Mouse (Mus musculus): ENCODE measurements around the gene Cacng1. TPM values are rescaled to one million over a fixed set of nuclear protein-coding genes. Genes with fewer than 3 reads are reported as not detected.
A peak's percentile ranks its signal among the peaks of the same experiment; 100 is the strongest.

The Cacng1 gene
- total and polyA plus RNA-seq, 3 experiments, result 0.04 TPM; not detected in 2

DNA sequence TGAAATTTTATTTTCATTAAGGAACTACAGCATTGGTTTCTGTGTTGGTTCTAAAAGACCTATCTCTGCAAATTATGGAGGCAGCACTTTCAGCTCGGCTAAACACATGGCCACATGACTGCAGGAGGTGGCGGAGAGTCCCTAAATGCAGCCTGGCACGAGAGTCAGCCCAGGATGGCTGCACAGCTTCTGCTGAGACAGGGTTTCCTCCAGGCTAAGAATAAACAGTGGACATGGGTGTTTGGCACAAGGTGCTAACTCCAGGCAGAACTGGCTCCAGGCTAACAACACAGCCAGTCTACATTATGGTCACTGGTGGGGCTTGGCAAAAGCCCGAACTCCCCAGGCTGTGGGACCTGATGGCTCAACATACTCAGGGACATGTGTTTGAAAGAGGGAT, 14.6 kb upstream of the Cacng1 start:
- TF ChIP-seq CTCF (IDR thresholded peaks at IDR 0.05; ENCODE audit: low read depth, low read length), result no peak
- TF ChIP-seq TAL1 (conservative IDR thresholded peaks at IDR 0.05; ENCODE audit: low read depth, low read length), result no peak
- no peak for TF ChIP-seq GATA1 (IDR thresholded peaks at IDR 0.05; ENCODE audit: borderline replicate concordance, low read length)
- TF ChIP-seq GATA2 (IDR thresholded peaks at IDR 0.05; ENCODE audit: borderline replicate concordance, low read depth, low read length), result no peak
- TF ChIP-seq POLR2AphosphoS5 (IDR thresholded peaks at IDR 0.05; ENCODE audit: insufficient replicate concordance, low read depth, low read length), result no peak
- no peak overlapping the region for H3K4me3 ChIP-seq (ENCODE audit: low read depth, low read length)
- no peaks in the 10 kb centered on the region for H3K36me3 ChIP-seq (replicated peaks)
- no peaks in the 10 kb centered on the region for H3K9me3 ChIP-seq (replicated peaks)
- H3K4me1 ChIP-seq (ENCODE audit: insufficient read depth, low read depth, low read length), result peaks cover 14% of the 10 kb centered on the region
- DNase-seq (ENCODE audit: low spot score), result no peak
- H3K27me3 ChIP-seq (ENCODE audit: insufficient read depth, low read length), result peaks cover 44% of the 10 kb centered on the region
- ATAC-seq (ENCODE audit: extremely low read depth, insufficient number of reproducible peaks, low FRiP score, poor library complexity, severe bottlenecking), result no peak

DNA sequence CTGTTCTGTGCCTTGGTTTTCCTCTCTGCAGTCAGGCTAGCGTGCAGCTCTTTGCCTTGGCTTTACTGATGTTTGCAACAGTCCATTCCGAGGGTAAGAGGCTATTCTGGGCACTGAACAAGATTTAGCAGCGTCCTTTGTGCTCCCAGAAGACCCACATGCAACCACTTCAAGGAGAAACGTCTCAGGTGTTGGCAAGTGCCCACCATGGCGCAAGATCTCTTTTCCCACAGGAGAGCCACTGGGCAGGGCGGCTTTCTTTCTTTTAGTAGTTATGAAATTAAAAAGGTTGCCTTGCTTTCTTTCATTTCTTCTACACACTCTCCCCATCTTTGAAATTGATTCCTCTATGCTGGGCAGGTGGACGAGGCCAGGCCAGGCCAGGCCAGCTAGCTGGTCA, 12.8 kb upstream of the Cacng1 start:
- no peak overlapping the region for H3K4me3 ChIP-seq (ENCODE audit: low read depth, low read length)
- ATAC-seq (ENCODE audit: extremely low read depth, insufficient number of reproducible peaks, low FRiP score, poor library complexity, severe bottlenecking), result no peak

DNA sequence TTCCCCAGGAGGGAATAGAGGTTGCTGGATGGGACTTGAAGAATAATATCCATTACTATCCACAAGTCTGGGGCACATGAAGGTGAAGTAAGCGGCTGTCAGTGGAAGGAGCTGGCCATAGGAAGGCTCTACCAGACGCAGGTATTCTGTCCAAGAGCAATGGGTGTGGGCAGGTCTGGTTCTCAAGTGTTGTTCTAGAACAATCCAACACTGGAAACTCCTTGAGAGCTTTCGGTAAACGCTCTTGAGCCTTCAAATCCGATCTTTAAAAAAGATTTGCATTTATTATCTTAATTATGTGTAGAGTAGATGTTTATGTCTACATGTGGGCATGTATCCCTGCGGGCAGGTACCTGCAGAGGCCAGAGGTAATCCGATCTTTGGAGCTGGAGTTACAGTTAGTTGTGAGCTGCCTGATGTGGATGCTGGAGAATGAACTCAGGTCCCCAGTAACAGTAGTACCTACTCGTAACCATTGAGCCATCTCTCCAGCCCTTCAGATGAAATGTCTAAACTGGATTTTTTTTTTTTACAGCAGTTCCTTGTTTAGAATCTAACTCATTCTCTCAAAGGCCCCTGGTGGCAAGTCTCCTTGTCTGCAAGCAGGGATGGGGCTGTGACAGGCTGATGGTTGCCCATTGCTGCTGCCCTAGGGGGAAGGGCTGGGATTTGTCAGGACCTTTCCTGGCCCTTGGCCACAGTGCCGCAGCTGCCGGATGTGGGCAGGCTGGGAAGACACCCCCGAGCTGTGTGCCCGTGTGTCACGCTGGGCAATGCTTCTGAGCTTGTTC, 11.9 kb upstream of the Cacng1 start:
- Histone ChIP-seq H3K4me1 (ENCODE audit: insufficient read depth, low read depth, low read length) (peaks cover 28% of the 10 kb centered on the region), H3K4me3 (ENCODE audit: low read depth, low read length) (no peak overlapping the region), H3K27me3 (ENCODE audit: insufficient read depth, low read length) (peaks cover 34% of the 10 kb centered on the region), H3K9me3 (replicated peaks) (no peaks in the 10 kb centered on the region), H3K36me3 (replicated peaks) (no peaks in the 10 kb centered on the region)
- TF ChIP-seq TAL1 (conservative IDR thresholded peaks at IDR 0.05; ENCODE audit: low read depth, low read length) (no peak), GATA2 (IDR thresholded peaks at IDR 0.05; ENCODE audit: borderline replicate concordance, low read depth, low read length) (no peak)
- ATAC-seq (ENCODE audit: extremely low read depth, insufficient number of reproducible peaks, low FRiP score, poor library complexity, severe bottlenecking), result no peak
- DNase-seq (ENCODE audit: low spot score), result no peak

More for the DNA sequence above, 12.8 kb upstream of the Cacng1 start:
- DNase-seq (ENCODE audit: low spot score), result no peak
- peaks cover 30% of the 10 kb centered on the region for H3K4me1 ChIP-seq (ENCODE audit: insufficient read depth, low read depth, low read length)
- H3K9me3 ChIP-seq (replicated peaks), result no peaks in the 10 kb centered on the region
- H3K36me3 ChIP-seq (replicated peaks), result no peaks in the 10 kb centered on the region
- H3K27me3 ChIP-seq (ENCODE audit: insufficient read depth, low read length), result peaks cover 38% of the 10 kb centered on the region
- no peak for TF ChIP-seq GATA1 (IDR thresholded peaks at IDR 0.05; ENCODE audit: borderline replicate concordance, low read length)
- TF ChIP-seq TAL1 (conservative IDR thresholded peaks at IDR 0.05; ENCODE audit: low read depth, low read length), result no peak
- TF ChIP-seq POLR2AphosphoS5 (IDR thresholded peaks at IDR 0.05; ENCODE audit: insufficient replicate concordance, low read depth, low read length), result no peak
- TF ChIP-seq CTCF (IDR thresholded peaks at IDR 0.05; ENCODE audit: low read depth, low read length), result no peak
- TF ChIP-seq GATA2 (IDR thresholded peaks at IDR 0.05; ENCODE audit: borderline replicate concordance, low read depth, low read length), result no peak

DNA sequence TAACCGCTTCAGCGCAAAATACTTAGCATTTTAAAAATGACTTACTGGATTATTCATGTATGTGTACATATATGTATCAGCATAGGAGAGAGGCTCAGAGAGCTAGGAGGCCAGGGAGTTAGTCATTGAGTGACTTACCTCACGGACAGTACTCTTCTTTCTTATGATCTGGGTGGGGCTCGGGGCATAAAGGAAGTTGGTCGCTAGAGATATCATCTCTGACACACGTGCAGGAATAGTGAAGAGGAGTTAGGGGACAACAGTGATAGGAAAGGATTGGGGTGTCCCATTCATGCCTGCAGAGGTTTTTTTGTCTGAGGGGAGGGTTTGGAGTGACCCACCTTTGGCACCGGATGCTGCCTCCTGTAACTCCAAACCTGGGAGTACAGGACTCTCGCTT, 8.3 kb upstream of the Cacng1 start:
- ATAC-seq (ENCODE audit: extremely low read depth, insufficient number of reproducible peaks, low FRiP score, poor library complexity, severe bottlenecking), result peak; percentile 46
- peaks cover 12% of the 10 kb centered on the region for H3K27me3 ChIP-seq (ENCODE audit: insufficient read depth, low read length)
- no peak overlapping the region; the same call in 1 of the 2 replicates for H3K4me3 ChIP-seq (ENCODE audit: low read depth, low read length)
- H3K4me1 ChIP-seq (ENCODE audit: insufficient read depth, low read depth, low read length), result peaks cover 39% of the 10 kb centered on the region
- peak; percentile 18 for DNase-seq (ENCODE audit: low spot score)
- H3K9me3 ChIP-seq (replicated peaks), result peaks cover 5% of the 10 kb centered on the region
- no peaks in the 10 kb centered on the region for H3K36me3 ChIP-seq (replicated peaks)
- TF ChIP-seq GATA1 (IDR thresholded peaks at IDR 0.05; ENCODE audit: borderline replicate concordance, low read length), result no peak
- no peak for TF ChIP-seq POLR2AphosphoS5 (IDR thresholded peaks at IDR 0.05; ENCODE audit: insufficient replicate concordance, low read depth, low read length)
- TF ChIP-seq CTCF (IDR thresholded peaks at IDR 0.05; ENCODE audit: low read depth, low read length), result no peak
- TF ChIP-seq TAL1 (conservative IDR thresholded peaks at IDR 0.05; ENCODE audit: low read depth, low read length), result no peak
- no peak for TF ChIP-seq GATA2 (IDR thresholded peaks at IDR 0.05; ENCODE audit: borderline replicate concordance, low read depth, low read length)

DNA sequence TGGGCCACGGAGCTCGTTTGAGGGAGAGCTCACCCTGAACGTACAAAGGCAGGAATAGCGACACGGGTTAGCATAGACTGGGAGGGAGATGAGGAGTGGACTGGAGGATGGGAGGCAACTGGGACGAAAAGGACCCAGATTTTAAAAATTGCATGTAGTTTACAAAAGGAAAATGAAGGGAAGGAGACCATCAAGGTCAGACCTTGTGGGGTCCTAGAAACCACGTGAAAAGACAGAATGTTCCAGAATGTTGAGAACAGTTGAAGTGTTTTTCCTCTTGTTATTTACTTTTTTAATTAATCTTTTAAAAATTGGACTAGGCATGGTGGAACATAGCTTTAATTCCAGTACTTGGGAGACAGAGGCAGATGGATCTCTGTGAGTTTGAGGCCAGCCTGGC, 4.7 kb upstream of the Cacng1 start:
- no peak for ATAC-seq (ENCODE audit: extremely low read depth, insufficient number of reproducible peaks, low FRiP score, poor library complexity, severe bottlenecking)
- no peak for DNase-seq (ENCODE audit: low spot score)
- Histone ChIP-seq H3K4me3 (ENCODE audit: low read depth, low read length) (no peak overlapping the region), H3K9me3 (replicated peaks) (peaks cover 10% of the 10 kb centered on the region), H3K27me3 (ENCODE audit: insufficient read depth, low read length) (peaks cover 11% of the 10 kb centered on the region; the same call in 1 of the 2 replicates), H3K4me1 (ENCODE audit: insufficient read depth, low read depth, low read length) (peaks cover 47% of the 10 kb centered on the region), H3K36me3 (replicated peaks) (no peaks in the 10 kb centered on the region)
- no peak for TF ChIP-seq POLR2AphosphoS5 (IDR thresholded peaks at IDR 0.05; ENCODE audit: insufficient replicate concordance, low read depth, low read length)
- no peak for TF ChIP-seq TAL1 (conservative IDR thresholded peaks at IDR 0.05; ENCODE audit: low read depth, low read length)

DNA sequence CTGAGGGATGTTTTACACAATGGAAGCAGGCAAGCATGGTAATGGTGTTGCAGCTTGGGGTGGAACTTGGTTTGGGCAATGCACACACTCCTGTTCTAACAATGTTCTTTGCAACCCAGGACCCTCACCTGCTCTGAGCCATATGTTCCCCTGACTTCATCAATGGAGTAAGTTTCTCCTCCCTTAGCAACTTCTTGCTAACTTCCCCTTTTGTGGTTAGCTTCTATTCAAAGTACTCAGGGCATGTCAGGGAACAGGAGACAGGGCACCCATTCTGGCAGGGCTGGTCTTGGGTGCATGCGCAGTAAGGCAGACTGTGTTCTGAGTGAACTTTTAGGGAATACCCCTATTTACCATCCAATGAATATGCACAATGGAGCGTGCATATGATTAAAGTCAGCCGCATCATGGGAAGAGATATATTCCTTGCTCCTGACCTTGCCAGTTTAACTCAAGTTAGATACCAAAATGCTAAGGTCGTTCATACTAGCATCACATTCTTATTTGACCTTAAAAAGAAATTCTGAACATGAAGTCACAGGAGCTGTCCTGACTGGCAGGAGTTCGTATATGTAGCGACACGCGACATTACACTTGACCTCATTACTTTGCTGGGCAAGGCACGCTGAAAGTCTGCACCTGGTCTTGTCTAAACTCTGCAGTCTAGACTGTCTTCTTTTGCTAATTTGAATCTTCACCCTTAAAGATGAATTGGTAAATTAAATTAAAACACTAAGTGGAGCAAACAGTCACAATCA, 4.1 kb upstream of the Cacng1 start:
- peak; percentile 87 for DNase-seq (ENCODE audit: low spot score)
- no peaks in the 10 kb centered on the region for H3K36me3 ChIP-seq (replicated peaks)
- peaks cover 12% of the 10 kb centered on the region; the same call in 1 of the 2 replicates for H3K27me3 ChIP-seq (ENCODE audit: insufficient read depth, low read length)
- H3K4me1 ChIP-seq (ENCODE audit: insufficient read depth, low read depth, low read length), result peaks cover 43% of the 10 kb centered on the region
- ATAC-seq (ENCODE audit: extremely low read depth, insufficient number of reproducible peaks, low FRiP score, poor library complexity, severe bottlenecking), result peak; percentile 82
- H3K9me3 ChIP-seq (replicated peaks), result peaks cover 10% of the 10 kb centered on the region
- no peak overlapping the region for H3K4me3 ChIP-seq (ENCODE audit: low read depth, low read length)
- TF ChIP-seq POLR2AphosphoS5 (IDR thresholded peaks at IDR 0.05; ENCODE audit: insufficient replicate concordance, low read depth, low read length), result no peak
- no peak for TF ChIP-seq CTCF (IDR thresholded peaks at IDR 0.05; ENCODE audit: low read depth, low read length)
- TF ChIP-seq GATA2 (IDR thresholded peaks at IDR 0.05; ENCODE audit: borderline replicate concordance, low read depth, low read length), result no peak
- TF ChIP-seq TAL1 (conservative IDR thresholded peaks at IDR 0.05; ENCODE audit: low read depth, low read length), result no peak
- TF ChIP-seq GATA1 (IDR thresholded peaks at IDR 0.05; ENCODE audit: borderline replicate concordance, low read length), result no peak

Measured in G1E (cell line).